Mouse (Mus musculus): ENCODE results near the gene Psmb9. TPM values are rescaled to one million over a fixed set of nuclear protein-coding genes. Genes with fewer than 3 reads are reported as not detected.

The Psmb9 gene
- polyA plus RNA-seq, 1 experiment = 195 TPM

DNA sequence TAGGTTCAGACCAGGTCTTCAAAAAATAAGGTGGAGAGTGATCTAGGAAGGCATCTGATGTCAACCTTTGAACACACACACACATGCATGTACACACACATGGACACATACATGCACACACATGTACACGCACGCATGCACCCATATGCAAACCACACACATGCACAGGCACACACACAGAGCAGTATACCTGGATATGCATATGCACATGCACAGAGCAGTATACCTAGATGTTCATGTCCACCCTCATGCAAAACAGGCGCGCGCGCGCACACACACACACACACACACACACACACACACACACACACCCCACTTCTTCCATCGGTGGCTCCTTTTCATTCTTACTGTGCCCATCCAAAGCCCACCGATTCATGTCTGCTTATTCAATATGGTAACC lies 20.3 kb upstream of the Psmb9 start:
- WGBS = 97% methylated on average over 9 of the region's 9 CpGs

DNA sequence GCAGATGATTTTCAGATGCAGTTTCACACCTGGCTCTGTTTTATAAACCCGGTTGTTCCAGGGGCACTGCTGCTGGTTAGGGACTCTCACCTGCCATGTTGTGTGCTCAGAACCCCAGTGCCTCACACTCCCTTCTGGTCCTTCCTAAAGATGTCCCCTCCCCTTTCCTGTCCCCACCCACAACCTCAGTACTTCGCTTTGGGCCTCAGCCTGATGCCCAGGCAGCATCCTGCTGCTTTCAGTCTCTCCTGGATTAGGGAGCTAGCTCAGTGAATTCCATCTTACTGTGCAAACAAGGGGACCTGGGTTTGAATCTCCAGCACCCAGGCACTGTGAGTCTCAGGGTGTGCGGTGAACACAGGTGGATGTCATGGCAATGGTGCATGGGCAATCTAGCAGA lies 19.9 kb upstream of the Psmb9 start:
- 67% methylated on average over 3 of the region's 3 CpGs for WGBS
- no peak for DNase-seq (ENCODE audit: low read depth, low spot score)

More for the DNA sequence above, 20.3 kb upstream of the Psmb9 start:
- no peak for DNase-seq (ENCODE audit: low read depth, low spot score)

DNA sequence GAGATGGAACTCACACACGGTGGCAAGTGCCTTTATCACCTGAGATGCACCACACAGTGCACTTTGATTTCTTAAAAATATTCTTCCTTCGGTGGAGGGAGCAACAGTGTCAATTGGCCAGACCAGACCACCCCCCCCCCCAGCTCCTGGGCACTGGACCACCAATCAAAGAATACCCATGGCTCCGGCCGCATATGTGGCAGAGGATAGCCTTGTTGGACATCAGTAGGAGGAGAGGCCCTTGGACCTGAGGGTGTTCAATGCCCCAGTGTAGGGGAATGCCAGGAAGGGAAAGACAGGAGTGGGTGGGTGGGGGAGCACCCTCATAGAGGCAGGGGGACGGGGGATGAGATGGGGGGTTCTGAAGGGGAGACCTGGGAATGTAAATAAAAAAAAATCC lies 19.2 kb upstream of the Psmb9 start:
- 85% methylated on average over 5 of the region's 5 CpGs for WGBS
- no peak for DNase-seq (ENCODE audit: low read depth, low spot score)

DNA sequence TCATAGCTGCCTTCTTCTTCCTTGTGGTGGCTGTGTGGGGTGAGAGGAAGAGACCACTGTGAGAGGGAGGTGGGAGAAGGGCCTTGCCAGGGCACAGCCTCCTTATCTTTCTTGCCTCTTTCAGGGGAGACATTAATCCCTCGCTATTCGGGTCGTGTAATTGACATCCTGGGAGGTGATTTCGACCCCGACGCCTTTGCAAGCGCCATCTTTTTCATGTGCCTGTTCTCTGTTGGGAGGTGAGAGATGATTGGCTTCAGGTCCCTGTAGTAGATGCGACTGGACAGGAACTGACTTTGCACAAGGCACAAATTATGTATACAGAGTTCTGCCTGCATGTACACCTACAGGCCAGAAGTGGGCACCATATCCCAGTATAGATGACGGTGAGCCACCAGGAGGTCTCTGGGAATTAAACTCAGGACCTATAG lies 18.2 kb upstream of the Psmb9 start:
- no peak for DNase-seq (ENCODE audit: low read depth, low spot score)
- 49% methylated on average over 9 of the region's 9 CpGs for WGBS

DNA sequence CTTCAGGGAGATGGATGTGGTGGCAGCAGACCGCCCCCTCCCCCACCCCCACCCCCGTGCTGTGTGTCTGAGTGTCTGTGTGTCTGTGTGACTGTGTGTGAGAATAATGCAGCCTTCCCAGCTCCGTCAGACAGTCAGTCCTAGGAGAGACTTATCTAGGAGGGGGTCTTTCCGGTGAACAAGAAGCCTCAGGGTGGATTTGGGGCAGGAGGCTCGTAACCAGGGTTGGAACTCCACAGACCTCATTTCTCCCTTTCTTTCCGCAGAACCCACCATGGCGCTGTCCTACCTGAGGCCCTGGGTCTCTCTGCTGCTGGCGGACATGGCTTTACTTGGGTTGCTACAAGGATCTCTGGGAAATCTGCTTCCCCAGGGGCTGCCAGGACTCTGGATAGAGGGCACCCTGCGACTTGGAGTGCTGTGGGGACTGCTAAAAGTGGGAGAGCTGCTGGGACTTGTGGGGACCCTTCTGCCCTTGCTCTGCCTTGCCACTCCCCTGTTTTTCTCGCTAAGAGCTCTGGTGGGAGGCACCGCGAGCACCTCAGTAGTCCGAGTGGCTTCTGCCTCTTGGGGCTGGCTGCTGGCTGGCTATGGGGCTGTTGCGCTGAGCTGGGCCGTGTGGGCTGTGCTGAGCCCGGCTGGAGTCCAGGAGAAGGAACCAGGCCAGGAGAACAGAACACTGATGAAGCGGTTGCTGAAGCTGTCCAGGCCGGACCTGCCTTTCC lies 17.6 kb upstream of the Psmb9 start:
- WGBS = 41% methylated on average over 18 of the region's 18 CpGs
- DNase-seq (ENCODE audit: low read depth, low spot score) = no peak

DNA sequence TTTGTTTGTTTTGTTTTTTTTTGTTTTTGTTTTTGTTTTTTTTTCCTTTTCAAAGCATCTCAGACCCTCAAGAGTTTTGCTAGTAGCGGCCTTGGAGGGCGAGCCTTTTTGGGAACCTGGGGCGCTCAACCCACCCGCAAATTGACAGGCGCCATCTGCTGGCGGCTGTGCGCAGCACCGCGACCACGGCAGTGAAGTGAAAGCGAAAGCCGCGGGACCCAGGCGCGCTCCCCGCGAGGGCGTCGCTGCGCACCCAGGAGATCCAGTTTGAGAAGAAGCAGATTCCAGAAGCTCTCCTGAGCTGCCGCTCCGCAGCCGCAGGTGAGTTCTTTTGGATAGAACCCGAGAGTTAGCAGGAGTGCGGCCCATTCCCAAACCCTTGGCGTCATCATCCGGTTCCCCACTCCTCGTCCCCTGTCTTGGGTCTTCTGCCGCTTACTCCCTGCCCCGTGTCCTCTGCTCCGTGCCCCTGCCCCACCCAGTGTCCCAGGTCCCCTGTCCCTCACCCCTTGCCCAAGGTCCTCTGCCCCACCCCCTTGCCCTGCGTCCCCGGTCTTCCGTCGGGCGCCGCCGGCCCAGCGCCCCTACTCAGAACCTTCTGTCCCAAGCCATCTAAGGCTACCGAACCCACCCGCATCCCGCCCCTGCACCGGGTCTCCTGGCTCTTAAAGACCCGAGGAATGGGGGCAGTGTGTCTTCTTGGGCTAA lies 16.9 kb upstream of the Psmb9 start:
- DNase-seq (ENCODE audit: low read depth, low spot score) = no peak
- under 1% methylated on average over 44 of the region's 44 CpGs for WGBS

DNA sequence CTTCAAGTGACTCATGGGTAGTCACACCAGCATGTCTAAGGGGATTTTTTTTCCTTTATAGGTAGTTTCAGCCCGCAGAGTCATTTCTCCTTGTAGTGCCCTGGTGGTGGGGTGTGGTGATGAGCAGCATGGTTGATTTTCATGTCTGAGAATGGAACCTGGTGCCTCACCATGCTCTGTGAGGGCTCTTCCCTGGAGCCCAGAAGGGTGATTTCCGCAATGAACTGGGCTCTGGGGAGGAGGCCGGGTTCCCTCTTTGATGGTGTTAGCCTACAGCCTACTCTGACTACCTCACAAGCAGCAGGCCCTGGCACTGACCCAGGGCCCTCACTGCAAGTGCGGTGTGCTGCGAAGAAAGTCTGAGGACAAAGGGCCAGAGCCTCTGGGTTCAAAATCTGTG lies 15.9 kb upstream of the Psmb9 start, which contains the start of gene Tap2:
Gene Tap2 (plus strand): TSS at position 84 of the 400 bp plus-strand sequence.
- DNase-seq (ENCODE audit: low read depth, low spot score) = no peak
- 79% methylated on average over 5 of the region's 5 CpGs for WGBS

DNA sequence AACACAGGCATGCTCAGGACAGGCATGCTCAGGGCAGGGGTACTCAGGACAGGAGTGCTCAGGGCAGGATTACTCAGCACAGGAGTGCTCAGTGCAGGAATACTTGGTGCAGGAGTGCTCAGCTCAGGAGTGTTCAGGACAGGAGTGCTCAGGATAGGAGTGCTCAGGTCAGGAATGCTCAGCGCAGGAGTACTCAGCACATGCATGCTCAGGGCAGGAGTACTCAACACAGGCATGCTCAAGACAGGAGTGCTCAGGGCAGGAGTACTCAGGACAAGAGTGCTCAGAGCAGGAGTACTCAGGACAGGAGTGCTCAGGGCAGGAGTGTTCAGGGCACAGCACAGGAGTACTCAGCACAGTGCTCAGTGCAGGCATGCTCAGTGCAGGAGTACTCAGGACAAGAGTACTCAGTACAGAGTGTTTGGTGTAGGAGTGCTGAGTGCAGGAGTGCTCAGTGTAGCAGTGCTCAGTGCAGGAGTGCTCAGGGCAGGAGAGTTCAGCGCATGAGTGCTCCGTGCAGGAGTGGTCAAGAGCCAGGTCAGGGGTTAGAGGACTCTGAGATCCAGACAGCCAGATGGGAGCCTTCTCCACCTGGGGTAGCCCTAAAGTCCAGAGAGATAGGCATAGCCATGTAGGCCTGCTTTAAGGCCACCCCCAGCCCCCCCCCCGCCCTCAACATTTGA lies 15.3 kb upstream of the Psmb9 start:
- WGBS = 93% methylated on average over 4 of the region's 4 CpGs
- no peak for DNase-seq (ENCODE audit: low read depth, low spot score)

DNA sequence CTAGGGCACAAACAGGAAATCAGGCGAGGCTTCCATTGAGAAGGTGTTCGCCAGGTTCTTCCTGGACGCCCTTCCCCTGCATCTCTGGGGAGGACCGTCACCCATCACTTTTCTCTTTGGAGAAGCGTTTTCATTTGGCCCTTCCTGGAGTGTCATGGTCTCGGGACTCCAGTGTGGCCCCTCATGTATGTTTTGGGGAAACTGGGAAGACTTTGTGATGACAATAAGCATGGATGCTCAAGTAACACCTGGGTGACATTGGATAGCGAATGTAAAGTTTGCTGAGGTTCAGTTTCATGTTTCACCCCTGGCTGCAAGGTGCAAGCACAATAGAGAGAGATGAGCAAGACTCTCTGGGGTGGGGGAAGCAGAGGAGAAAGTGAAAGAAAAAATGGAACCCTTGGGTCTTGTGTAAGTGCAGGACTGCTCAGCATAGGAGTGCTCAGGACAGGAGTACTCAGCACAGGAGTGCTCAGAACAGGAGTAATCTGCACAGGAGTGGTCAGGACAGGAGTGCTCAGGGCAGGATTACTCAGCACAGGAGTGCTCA lies 14.0 kb upstream of the Psmb9 start:
- 76% methylated on average over 7 of the region's 7 CpGs for WGBS
- no peak for DNase-seq (ENCODE audit: low read depth, low spot score)

DNA sequence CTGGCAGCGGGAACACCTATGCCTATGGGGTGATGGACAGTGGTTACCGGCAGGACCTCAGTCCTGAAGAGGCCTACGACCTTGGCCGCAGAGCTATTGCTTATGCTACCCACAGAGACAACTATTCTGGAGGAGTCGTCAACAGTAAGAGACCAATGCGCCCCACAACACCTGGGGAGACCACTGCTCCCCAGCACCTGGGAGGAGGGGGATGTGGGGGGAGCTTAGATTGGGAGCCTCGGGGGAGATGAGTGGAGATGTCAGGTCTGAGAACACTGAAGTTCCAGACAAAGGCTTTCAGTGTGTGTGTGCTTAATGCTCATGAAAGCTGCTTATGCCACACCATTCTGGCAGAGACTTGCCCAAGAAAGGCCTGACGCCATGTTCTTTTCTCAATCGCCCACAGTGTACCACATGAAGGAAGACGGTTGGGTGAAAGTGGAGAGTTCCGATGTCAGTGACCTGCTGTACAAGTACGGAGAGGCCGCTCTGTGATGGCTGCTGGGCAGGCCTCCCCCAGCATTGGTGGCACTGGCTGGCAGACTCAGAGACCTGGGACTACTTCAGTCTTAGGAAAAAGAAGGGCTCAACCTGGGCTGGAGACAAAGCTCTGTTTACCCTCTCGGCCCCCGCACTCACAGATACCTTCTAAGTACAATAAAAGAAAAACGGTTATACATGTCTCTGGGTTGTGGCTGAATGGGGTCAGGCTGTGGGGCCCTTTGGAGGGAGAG lies 13.4 kb upstream of the Psmb9 start:
- 82% methylated on average over 16 of the region's 16 CpGs for WGBS

DNA sequence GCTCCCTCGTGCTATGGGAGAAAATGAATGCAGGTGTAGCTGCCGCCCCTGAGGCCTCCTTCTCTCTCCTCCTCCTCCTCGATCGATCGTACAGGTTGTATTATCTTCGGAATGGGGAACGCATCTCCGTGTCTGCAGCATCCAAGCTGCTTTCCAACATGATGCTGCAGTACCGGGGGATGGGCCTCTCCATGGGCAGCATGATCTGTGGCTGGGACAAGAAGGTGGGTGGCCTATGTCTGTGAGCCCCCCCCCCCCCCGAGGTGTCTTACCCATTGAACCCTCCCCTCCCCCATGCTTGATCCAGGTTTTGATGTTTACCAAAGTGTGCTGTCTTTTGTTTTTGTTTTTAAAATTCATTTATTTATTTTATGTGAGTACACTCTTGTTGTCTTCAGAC lies 12.5 kb upstream of the Psmb9 start:
- 91% methylated on average over 10 of the region's 10 CpGs for WGBS

More for the DNA sequence above, 13.4 kb upstream of the Psmb9 start:
- DNase-seq (ENCODE audit: low read depth, low spot score) = no peak

DNA sequence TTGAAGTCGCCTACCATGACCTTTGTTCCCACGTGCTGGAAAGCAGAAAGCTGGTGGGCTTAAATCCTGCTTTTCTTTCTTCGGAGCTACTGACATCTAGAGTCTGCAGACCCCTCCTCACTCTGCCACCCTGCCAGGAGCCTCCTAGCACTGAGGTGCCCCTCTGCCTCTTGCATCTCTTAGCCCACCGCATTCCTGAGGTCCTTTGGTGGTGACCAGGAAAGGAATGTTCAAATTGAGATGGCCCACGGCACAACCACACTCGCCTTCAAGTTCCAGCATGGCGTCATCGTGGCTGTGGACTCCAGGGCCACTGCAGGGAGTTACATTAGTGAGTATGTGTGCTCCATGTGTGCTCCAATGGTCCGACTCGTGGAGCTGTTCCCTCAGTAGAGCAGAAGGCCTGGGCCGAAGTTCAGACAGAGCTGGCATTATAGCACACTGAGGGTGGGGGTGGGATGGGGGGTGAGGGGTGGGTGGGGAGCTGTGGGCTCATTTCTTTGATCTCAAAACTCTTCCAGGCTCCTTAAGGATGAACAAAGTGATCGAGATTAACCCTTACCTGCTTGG lies 11.6 kb upstream of the Psmb9 start:
- no peak for DNase-seq (ENCODE audit: low read depth, low spot score)
- 81% methylated on average over 12 of the region's 12 CpGs for WGBS

More for the DNA sequence above, 12.5 kb upstream of the Psmb9 start:
- DNase-seq (ENCODE audit: low read depth, low spot score) = no peak

DNA sequence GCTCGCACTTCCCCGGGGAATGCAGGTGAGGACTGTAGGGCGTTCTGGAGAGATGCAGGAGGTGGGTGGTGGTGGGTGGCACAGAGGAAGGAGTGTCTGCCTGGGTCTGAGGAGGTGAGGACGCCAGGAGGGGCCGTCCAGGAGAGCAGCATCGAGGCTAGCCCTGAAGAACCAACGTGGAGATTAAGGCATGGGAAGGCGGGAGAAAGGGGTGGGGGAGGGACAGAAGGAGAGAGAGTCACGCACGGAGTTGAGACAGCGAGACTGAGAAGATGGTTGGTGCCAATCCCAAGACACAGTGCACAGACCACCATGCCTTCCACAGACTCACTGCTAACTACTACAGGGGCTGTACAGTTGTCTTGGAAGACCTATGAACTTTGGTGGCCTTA lies 11.0 kb upstream of the Psmb9 start:
- WGBS = 17% methylated on average over 11 of the region's 11 CpGs

DNA sequence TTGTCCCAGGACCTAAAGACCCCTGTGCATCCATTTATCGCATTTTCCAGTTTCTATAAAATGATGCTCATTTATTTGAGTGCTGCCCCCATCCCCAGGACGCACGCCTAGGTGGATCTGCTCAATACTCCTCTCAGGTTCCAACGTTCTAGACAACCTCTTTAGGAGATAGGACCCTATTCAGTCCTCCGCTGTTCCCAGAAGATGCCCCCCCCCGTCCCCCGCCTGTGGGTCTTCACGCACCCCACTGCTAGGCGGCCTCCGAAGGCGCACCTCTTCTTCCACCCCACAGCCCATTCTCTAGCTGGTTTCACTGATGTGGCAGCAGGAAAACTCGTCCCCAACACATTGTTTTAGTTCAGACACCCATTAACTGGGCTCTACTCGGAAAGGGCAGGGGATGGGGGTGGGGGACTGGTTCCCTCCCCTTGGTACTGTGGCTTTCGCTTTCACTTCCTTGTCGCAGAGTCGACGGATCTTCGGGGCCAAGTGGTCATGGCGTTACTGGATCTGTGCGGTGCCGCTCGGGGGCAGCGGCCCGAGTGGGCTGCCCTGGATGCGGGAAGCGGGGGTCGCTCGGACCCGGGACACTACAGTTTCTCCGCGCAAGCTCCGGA lies 10.4 kb upstream of the Psmb9 start:
- 2% methylated on average over 32 of the region's 32 CpGs for WGBS
- DNase-seq (ENCODE audit: low read depth, low spot score) = no peak

More for the DNA sequence above, 11.0 kb upstream of the Psmb9 start:
- no peak for DNase-seq (ENCODE audit: low read depth, low spot score)

DNA sequence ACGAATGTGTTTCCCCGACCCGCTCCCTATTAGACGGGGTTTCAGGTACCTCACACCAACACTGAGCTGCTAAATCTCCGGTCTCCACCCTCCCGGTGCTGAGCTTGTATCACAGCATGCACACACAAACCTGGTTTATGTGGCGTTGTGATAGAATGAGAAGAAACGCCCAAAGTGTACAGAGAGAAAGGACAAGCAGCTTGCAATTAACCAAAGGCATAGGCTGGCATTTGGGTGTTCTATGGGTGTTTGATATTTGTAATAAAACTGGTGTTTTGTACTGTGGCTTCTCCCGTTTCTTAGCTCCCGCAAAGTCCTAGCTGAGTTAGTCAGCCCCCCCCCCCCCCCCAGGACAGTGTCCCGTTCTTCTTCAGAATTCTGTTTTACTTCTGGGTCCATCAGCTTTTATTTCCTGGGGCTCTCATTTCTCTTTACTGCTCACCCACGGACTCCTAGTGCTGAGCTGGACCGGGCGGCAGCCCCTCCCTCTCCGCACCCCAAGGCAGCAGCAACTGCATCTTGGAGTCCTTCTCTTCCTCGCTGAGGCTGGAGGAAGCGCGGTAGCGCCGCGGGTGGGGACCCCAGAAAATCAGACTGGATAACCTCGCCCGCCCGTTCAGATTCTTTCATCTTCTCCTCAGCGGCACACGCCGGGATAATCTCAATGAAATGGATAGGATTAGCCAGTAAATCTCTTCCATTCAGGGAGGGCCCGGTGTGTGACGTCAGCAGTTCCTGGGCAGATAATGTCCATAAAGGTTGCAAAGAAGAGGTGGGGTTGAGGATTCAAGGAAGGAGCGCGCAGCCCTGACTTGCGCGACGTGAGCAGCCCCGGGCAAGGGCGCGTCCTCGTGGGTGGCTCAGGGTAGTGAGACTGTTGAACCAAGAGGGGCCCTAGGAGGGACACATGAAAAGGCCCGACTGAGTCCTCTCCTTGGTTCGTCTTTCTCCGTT lies 9.7 kb upstream of the Psmb9 start, which contains the start of gene Psmb8:
Gene Psmb8 (plus strand): TSS at position 781 of the 954 bp plus-strand sequence.
- 15% methylated on average over 41 of the region's 41 CpGs for WGBS
- peak; percentile 88 for DNase-seq (ENCODE audit: low read depth, low spot score)

DNA sequence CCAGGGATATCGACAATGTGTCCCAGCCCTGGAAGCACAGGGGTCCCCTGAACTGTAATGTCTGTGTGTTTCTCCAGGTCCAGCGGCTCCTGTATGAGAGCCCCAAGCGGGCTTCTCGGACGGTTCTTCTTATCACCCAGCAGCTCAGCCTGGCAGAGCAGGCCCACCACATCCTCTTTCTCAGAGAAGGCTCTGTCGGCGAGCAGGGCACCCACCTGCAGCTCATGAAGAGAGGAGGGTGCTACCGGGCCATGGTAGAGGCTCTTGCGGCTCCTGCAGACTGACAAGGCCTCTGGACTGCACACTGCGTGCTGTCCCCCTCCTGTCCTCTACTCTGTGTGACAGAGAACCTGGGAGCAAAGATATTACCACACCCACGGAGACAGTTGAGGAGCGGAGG lies 8.9 kb upstream of the Psmb9 start:
- WGBS = 86% methylated on average over 12 of the region's 12 CpGs
- DNase-seq (ENCODE audit: low read depth, low spot score) = no peak

DNA sequence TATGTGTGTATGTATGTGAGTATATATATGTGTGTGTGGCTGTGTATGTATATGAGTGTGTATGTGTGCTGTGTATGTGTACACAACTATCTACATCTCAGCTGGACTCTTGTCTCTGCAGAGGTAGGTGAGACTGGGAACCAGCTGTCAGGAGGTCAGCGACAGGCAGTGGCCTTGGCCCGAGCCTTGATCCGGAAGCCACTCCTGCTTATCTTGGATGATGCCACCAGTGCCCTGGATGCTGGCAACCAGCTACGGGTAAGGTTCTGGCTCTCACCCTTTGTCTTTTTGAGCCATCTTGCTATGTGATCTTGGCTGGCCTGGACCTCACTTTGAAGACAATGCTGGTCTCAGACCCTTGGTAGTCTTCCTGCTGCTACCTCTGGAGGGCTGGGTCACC lies 7.2 kb upstream of the Psmb9 start:
- DNase-seq (ENCODE audit: low read depth, low spot score) = no peak
- 97% methylated on average over 4 of the region's 4 CpGs for WGBS

DNA sequence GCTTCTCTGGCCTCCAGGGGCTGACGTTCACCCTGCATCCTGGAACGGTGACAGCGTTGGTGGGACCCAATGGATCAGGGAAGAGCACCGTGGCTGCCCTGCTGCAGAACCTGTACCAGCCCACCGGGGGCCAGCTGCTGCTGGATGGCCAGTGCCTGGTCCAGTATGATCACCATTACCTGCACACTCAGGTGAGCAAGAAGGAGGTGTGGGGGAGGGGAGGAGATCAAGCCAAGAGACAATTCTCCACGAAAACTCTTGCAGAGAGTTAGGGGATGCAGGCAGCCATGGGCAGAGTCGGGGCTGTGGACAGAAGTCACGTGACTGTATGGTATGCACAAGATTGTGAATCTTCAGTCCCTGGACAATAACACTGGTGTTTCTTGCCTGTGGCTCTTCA lies 5.9 kb upstream of the Psmb9 start:
- 71% methylated on average over 8 of the region's 8 CpGs for WGBS
- DNase-seq (ENCODE audit: low read depth, low spot score) = no peak

Data from large intestine, adult 2 months (tissue).